Mouse (Mus musculus) natural killer cell, adult 2 months (primary cell): ENCODE measurements around the gene Tagap1.
A peak's percentile ranks its signal among the peaks of the same experiment; 100 is the strongest.
"Not testable (repeated sequence)": the region's sequence is repeated elsewhere in the genome, so short reads cannot be mapped to it uniquely, and the experiment has no call there.

Experiments
- DNase-seq, 2 experiments: peaks; one replicate each; pipeline ENCODE4 v3.0.0; 2022; ENCODE audit warnings: low spot score in 2 of 2

Tagap1 gene

GRCm38 (mm10) chr17:6962339-6962738 lies 1.4 kb upstream of the Tagap1 start:
- not testable (repeated sequence) for DNase-seq

- peak; percentile 72 to 76 for DNase-seq
Measured at GRCm38 (mm10) chr17:6961181-6962000, 435 bp upstream of the Tagap1 start.

- DNase-seq = not testable (repeated sequence)
Measured at GRCm38 (mm10) chr17:6960349-6960748, 607 bp downstream of the Tagap1 start.

GRCm38 (mm10) chr17:6959543-6960259 lies 1.3 kb downstream of the Tagap1 start:
- not testable (repeated sequence) for DNase-seq

GRCm38 (mm10) chr17:6958881-6959280 lies 2.1 kb downstream of the Tagap1 start:
- not testable (repeated sequence) for DNase-seq

- DNase-seq = not testable (repeated sequence)
Measured at GRCm38 (mm10) chr17:6948769-6949228, 12.2 kb downstream of the Tagap1 start.

- peak; percentile 64 to 67 for DNase-seq
Measured at GRCm38 (mm10) chr17:6947984-6948768, 12.8 kb downstream of the Tagap1 start, which contains the start of gene Rsph3b. Rsph3b (minus strand) TSS chr17:6948682.

- not testable (repeated sequence) for DNase-seq
Measured at GRCm38 (mm10) chr17:6947637-6947983, 13.3 kb downstream of the Tagap1 start.

GRCm38 (mm10) chr17:6942560-6942959 lies 18.4 kb downstream of the Tagap1 start:
- DNase-seq = not testable (repeated sequence)

- DNase-seq = not testable (repeated sequence)
Measured at GRCm38 (mm10) chr17:6931625-6932024, 29.3 kb downstream of the Tagap1 start.

GRCm38 (mm10) chr17:6920351-6920894 lies 40.5 kb downstream of the Tagap1 start:
- DNase-seq = not testable (repeated sequence)

GRCm38 (mm10) chr17:6919388-6919787 lies 41.6 kb downstream of the Tagap1 start:
- DNase-seq = not testable (repeated sequence)

- DNase-seq = not testable (repeated sequence)
Measured at GRCm38 (mm10) chr17:6915282-6915681, 45.7 kb downstream of the Tagap1 start.

GRCm38 (mm10) chr17:6914066-6914465 lies 46.9 kb downstream of the Tagap1 start:
- not testable (repeated sequence) for DNase-seq
